Mouse (Mus musculus) E14TG2a.4 (cell line): ENCODE measurements around the gene Elk3.

ENCODE experiments used
- CTCF ChIP-seq: conservative IDR thresholded peaks from 2 replicates; pipeline ENCODE4 v1.5.1; 2014; ENCODE audit warnings: low read length
- NANOG ChIP-seq: IDR thresholded peaks from 2 replicates; pipeline ENCODE4 v1.6.1; 2014; ENCODE audit warnings: borderline replicate concordance, low read length, mixed read lengths
- POU5F1 ChIP-seq: IDR thresholded peaks from 2 replicates; pipeline ENCODE4 v1.6.1; 2014; ENCODE audit warnings: low read length, borderline replicate concordance

DNA sequence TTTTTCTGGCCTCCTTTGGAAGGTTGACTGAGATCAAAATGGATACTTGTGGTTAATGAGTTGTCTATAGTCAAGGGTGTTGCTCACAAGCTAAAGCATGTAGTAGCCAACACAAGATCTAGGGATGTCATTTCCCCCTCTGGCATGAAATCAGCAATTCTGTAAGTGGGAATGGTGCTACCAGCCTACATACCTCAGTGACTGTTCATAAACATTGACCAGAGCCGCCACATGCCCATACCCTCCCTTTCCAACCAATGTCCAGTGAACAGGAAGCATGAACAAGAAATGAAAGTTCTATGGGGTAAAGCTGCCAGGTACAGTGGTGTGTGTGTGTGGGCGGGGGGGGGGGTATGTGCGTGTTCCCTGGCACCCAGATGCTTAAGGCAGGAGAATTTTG, 32.1 kb upstream of the Elk3 start:
- TF ChIP-seq CTCF, result no peak
- no peak for TF ChIP-seq POU5F1
- TF ChIP-seq NANOG, result no peak
